Mouse (Mus musculus): ENCODE data around the gene Glp2r. TPM values are rescaled to one million over a fixed set of nuclear protein-coding genes. Genes with fewer than 3 reads are reported as not detected.

Gene Glp2r
- polyA plus RNA-seq, 1 experiment from 2014 or later, result 0.21 TPM

- no peak overlapping the region for H3K9ac ChIP-seq (ENCODE audit: low read length)
- H3K27ac ChIP-seq (ENCODE audit: low read length), result no peak overlapping the region
- H3K27me3 ChIP-seq (ENCODE audit: control insufficient read depth, insufficient read depth, low read depth, low read length), result no peaks in the 10 kb centered on the region
- 74% methylated on average over 6 of the region's 6 CpGs for WGBS
- H3K4me1 ChIP-seq (replicated peaks; ENCODE audit: control insufficient read depth, insufficient read depth, low read length), result no peaks in the 10 kb centered on the region
- H3K4me2 ChIP-seq (ENCODE audit: low read depth, low read length), result no peak overlapping the region
- no peak overlapping the region for H3K4me3 ChIP-seq (ENCODE audit: low read length)
- no peaks in the 10 kb centered on the region for H3K36me3 ChIP-seq (ENCODE audit: control insufficient read depth, insufficient read depth, low read length)
- no peak for ATAC-seq (ENCODE audit: low read depth)
- H3K9me3 ChIP-seq (ENCODE audit: control insufficient read depth, low read length), result no peaks in the 10 kb centered on the region
These were observed 32.6 kb downstream of the Glp2r start for GRCm38 (mm10) chr11:67738345-67738744.

- 55% methylated on average over 3 of the region's 3 CpGs for WGBS
- no peak overlapping the region for H3K4me3 ChIP-seq (ENCODE audit: low read length)
- H3K36me3 ChIP-seq (ENCODE audit: control insufficient read depth, insufficient read depth, low read length), result no peaks in the 10 kb centered on the region
- H3K27ac ChIP-seq (ENCODE audit: low read length), result no peak overlapping the region
- no peaks in the 10 kb centered on the region for H3K27me3 ChIP-seq (ENCODE audit: control insufficient read depth, insufficient read depth, low read depth, low read length)
- H3K9ac ChIP-seq (ENCODE audit: low read length), result no peak overlapping the region
- no peak overlapping the region for H3K4me2 ChIP-seq (ENCODE audit: low read depth, low read length)
- ATAC-seq (ENCODE audit: low read depth), result no peak
- H3K4me1 ChIP-seq (replicated peaks; ENCODE audit: control insufficient read depth, insufficient read depth, low read length), result no peaks in the 10 kb centered on the region
- H3K9me3 ChIP-seq (ENCODE audit: control insufficient read depth, low read length), result no peaks in the 10 kb centered on the region
These were observed 36.4 kb downstream of the Glp2r start for GRCm38 (mm10) chr11:67734597-67734996.

- H3K27me3 ChIP-seq (ENCODE audit: control insufficient read depth, insufficient read depth, low read depth, low read length), result no peaks in the 10 kb centered on the region
- H3K9me3 ChIP-seq (ENCODE audit: control insufficient read depth, low read length), result no peaks in the 10 kb centered on the region
- no peak overlapping the region for H3K27ac ChIP-seq (ENCODE audit: low read length)
- no peak for ATAC-seq (ENCODE audit: low read depth)
- H3K36me3 ChIP-seq (ENCODE audit: control insufficient read depth, insufficient read depth, low read length), result no peaks in the 10 kb centered on the region
- H3K4me2 ChIP-seq (ENCODE audit: low read depth, low read length), result no peak overlapping the region
- 56% methylated on average over 1 of the region's 1 CpGs for WGBS
- no peak overlapping the region for H3K9ac ChIP-seq (ENCODE audit: low read length)
- no peaks in the 10 kb centered on the region for H3K4me1 ChIP-seq (replicated peaks; ENCODE audit: control insufficient read depth, insufficient read depth, low read length)
- no peak overlapping the region for H3K4me3 ChIP-seq (ENCODE audit: low read length)
These were observed 37.2 kb downstream of the Glp2r start for GRCm38 (mm10) chr11:67733726-67734125.

- no peak overlapping the region for H3K4me3 ChIP-seq (ENCODE audit: low read length)
- no peaks in the 10 kb centered on the region for H3K4me1 ChIP-seq (replicated peaks; ENCODE audit: control insufficient read depth, insufficient read depth, low read length)
- H3K27ac ChIP-seq (ENCODE audit: low read length), result no peak overlapping the region
- no peak overlapping the region for H3K4me2 ChIP-seq (ENCODE audit: low read depth, low read length)
- no peaks in the 10 kb centered on the region for H3K9me3 ChIP-seq (ENCODE audit: control insufficient read depth, low read length)
- H3K9ac ChIP-seq (ENCODE audit: low read length), result no peak overlapping the region
- ATAC-seq (ENCODE audit: low read depth), result no peak
- WGBS, result 79% methylated on average over 2 of the region's 2 CpGs
- H3K27me3 ChIP-seq (ENCODE audit: control insufficient read depth, insufficient read depth, low read depth, low read length), result no peaks in the 10 kb centered on the region
- no peaks in the 10 kb centered on the region for H3K36me3 ChIP-seq (ENCODE audit: control insufficient read depth, insufficient read depth, low read length)
These were observed 39.9 kb downstream of the Glp2r start for GRCm38 (mm10) chr11:67731056-67731455.

GRCm38 (mm10) chr11:67728726-67729125 is 42.2 kb downstream of the Glp2r start:
- H3K4me1 ChIP-seq (replicated peaks; ENCODE audit: control insufficient read depth, insufficient read depth, low read length), result no peaks in the 10 kb centered on the region
- no peak for ATAC-seq (ENCODE audit: low read depth)
- no peak overlapping the region for H3K4me2 ChIP-seq (ENCODE audit: low read depth, low read length)

GRCm38 (mm10) chr11:67727095-67727494 is 43.9 kb downstream of the Glp2r start:
- Histone ChIP-seq H3K4me2 (ENCODE audit: low read depth, low read length) (no peak overlapping the region), H3K27ac (ENCODE audit: low read length) (no peak overlapping the region), H3K9ac (ENCODE audit: low read length) (no peak overlapping the region), H3K4me1 (replicated peaks; ENCODE audit: control insufficient read depth, insufficient read depth, low read length) (no peaks in the 10 kb centered on the region), H3K36me3 (ENCODE audit: control insufficient read depth, insufficient read depth, low read length) (no peaks in the 10 kb centered on the region), H3K4me3 (ENCODE audit: low read length) (no peak overlapping the region), H3K27me3 (ENCODE audit: control insufficient read depth, insufficient read depth, low read depth, low read length) (no peaks in the 10 kb centered on the region), H3K9me3 (ENCODE audit: control insufficient read depth, low read length) (no peaks in the 10 kb centered on the region)
- 65% methylated on average over 6 of the region's 6 CpGs for WGBS
- no peak; the same call in 1 of the 2 replicates for ATAC-seq (ENCODE audit: low read depth)

More at GRCm38 (mm10) chr11:67728726-67729125, 42.2 kb downstream of the Glp2r start:
- Histone ChIP-seq H3K27ac (ENCODE audit: low read length) (no peak overlapping the region), H3K27me3 (ENCODE audit: control insufficient read depth, insufficient read depth, low read depth, low read length) (no peaks in the 10 kb centered on the region), H3K9me3 (ENCODE audit: control insufficient read depth, low read length) (no peaks in the 10 kb centered on the region), H3K9ac (ENCODE audit: low read length) (no peak overlapping the region), H3K36me3 (ENCODE audit: control insufficient read depth, insufficient read depth, low read length) (no peaks in the 10 kb centered on the region), H3K4me3 (ENCODE audit: low read length) (no peak overlapping the region)

- H3K27me3 ChIP-seq (ENCODE audit: control insufficient read depth, insufficient read depth, low read depth, low read length), result no peaks in the 10 kb centered on the region
- H3K36me3 ChIP-seq (ENCODE audit: control insufficient read depth, insufficient read depth, low read length), result no peaks in the 10 kb centered on the region
- H3K9ac ChIP-seq (ENCODE audit: low read length), result no peak overlapping the region
- no peak for ATAC-seq (ENCODE audit: low read depth)
- no peaks in the 10 kb centered on the region for H3K4me1 ChIP-seq (replicated peaks; ENCODE audit: control insufficient read depth, insufficient read depth, low read length)
- no peaks in the 10 kb centered on the region for H3K9me3 ChIP-seq (ENCODE audit: control insufficient read depth, low read length)
- no peak overlapping the region for H3K4me2 ChIP-seq (ENCODE audit: low read depth, low read length)
- no peak overlapping the region for H3K27ac ChIP-seq (ENCODE audit: low read length)
- 63% methylated on average over 8 of the region's 8 CpGs for WGBS
- H3K4me3 ChIP-seq (ENCODE audit: low read length), result no peak overlapping the region
These were observed 47.5 kb downstream of the Glp2r start for GRCm38 (mm10) chr11:67723231-67724013.

- 35% methylated on average over 7 of the region's 7 CpGs for WGBS
These were observed 48.4 kb downstream of the Glp2r start for GRCm38 (mm10) chr11:67722399-67723156.

GRCm38 (mm10) chr11:67721485-67721884 is 49.5 kb downstream of the Glp2r start:
- no peak for ATAC-seq (ENCODE audit: low read depth)
- no peak overlapping the region for H3K4me3 ChIP-seq (ENCODE audit: low read length)
- H3K36me3 ChIP-seq (ENCODE audit: control insufficient read depth, insufficient read depth, low read length), result no peaks in the 10 kb centered on the region
- WGBS, result 83% methylated on average over 5 of the region's 5 CpGs
- no peaks in the 10 kb centered on the region for H3K9me3 ChIP-seq (ENCODE audit: control insufficient read depth, low read length)
- no peak overlapping the region for H3K9ac ChIP-seq (ENCODE audit: low read length)
- no peak overlapping the region for H3K4me2 ChIP-seq (ENCODE audit: low read depth, low read length)
- no peaks in the 10 kb centered on the region for H3K4me1 ChIP-seq (replicated peaks; ENCODE audit: control insufficient read depth, insufficient read depth, low read length)
- no peak overlapping the region for H3K27ac ChIP-seq (ENCODE audit: low read length)
- H3K27me3 ChIP-seq (ENCODE audit: control insufficient read depth, insufficient read depth, low read depth, low read length), result no peaks in the 10 kb centered on the region

More at GRCm38 (mm10) chr11:67722399-67723156, 48.4 kb downstream of the Glp2r start:
- Histone ChIP-seq H3K36me3 (ENCODE audit: control insufficient read depth, insufficient read depth, low read length) (no peaks in the 10 kb centered on the region), H3K9ac (ENCODE audit: low read length) (no peak overlapping the region), H3K4me2 (ENCODE audit: low read depth, low read length) (no peak overlapping the region), H3K9me3 (ENCODE audit: control insufficient read depth, low read length) (no peaks in the 10 kb centered on the region), H3K4me1 (replicated peaks; ENCODE audit: control insufficient read depth, insufficient read depth, low read length) (no peaks in the 10 kb centered on the region), H3K27ac (ENCODE audit: low read length) (no peak overlapping the region), H3K27me3 (ENCODE audit: control insufficient read depth, insufficient read depth, low read depth, low read length) (no peaks in the 10 kb centered on the region), H3K4me3 (ENCODE audit: low read length) (no peak overlapping the region)
- ATAC-seq (ENCODE audit: low read depth), result 0 out of 2 replicates have a peak, but pooled peaks have one; percentile 34

All from lung, embryonic 16.5 days (tissue).